Mouse (Mus musculus): ENCODE measurements at regions not wholly inside any gene's neighbourhood (a gene's known extent, or its start where the extent isn't known, plus 50 kb on each side); places are given as distances from the start of the nearest gene placed in this dataset.

DNA sequence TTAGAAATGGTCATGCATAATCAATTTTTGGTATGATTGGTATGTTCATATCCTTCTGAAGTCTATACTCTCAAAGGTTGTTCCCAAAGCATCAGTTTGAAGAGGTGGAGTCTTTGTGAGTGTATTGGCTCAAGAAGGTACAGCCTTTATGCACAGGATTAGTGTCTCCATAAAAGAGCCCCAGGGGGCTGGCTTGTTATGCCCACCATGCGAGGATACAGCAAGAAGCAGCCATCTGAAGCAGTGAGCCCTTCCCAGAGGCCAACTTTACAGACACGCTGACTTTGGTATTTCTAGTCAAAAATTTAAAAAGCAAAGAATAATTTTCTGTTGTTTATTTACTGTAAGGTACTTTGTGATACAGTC is 157.1 kb downstream of the Emp1 start:
- no peak overlapping the region for H3K27ac ChIP-seq (ENCODE audit: insufficient read depth, low read depth, low read length)
- H3K4me3 ChIP-seq (ENCODE audit: low read depth, low read length) = no peak overlapping the region
- no peaks in the 10 kb centered on the region for H3K36me3 ChIP-seq (ENCODE audit: control insufficient read depth, insufficient read depth, low read length)
- 88% methylated on average over 2 of the region's 2 CpGs for WGBS
- no peaks in the 10 kb centered on the region for H3K27me3 ChIP-seq (ENCODE audit: control insufficient read depth, insufficient read depth, low read length)
- no peak for TF ChIP-seq POLR2A (IDR thresholded peaks at IDR 0.05; ENCODE audit: low read depth, low read length)
- TF ChIP-seq CTCF (IDR thresholded peaks at IDR 0.05; ENCODE audit: extremely low read depth, insufficient read length, insufficient replicate concordance, low read depth, low read length) = no peak
- H3K4me1 ChIP-seq (ENCODE audit: control insufficient read depth, insufficient read depth, insufficient read length, low read length) = no peaks in the 10 kb centered on the region

- WGBS = 31% methylated on average over 2 of the region's 2 CpGs
- Histone ChIP-seq H3K4me3 (ENCODE audit: low read depth, low read length) (no peak overlapping the region), H3K4me1 (ENCODE audit: control insufficient read depth, insufficient read depth, insufficient read length, low read length) (no peaks in the 10 kb centered on the region), H3K27me3 (ENCODE audit: control insufficient read depth, insufficient read depth, low read length) (no peaks in the 10 kb centered on the region), H3K27ac (ENCODE audit: insufficient read depth, low read depth, low read length) (no peak overlapping the region), H3K36me3 (ENCODE audit: control insufficient read depth, insufficient read depth, low read length) (no peaks in the 10 kb centered on the region)
- TF ChIP-seq POLR2A (IDR thresholded peaks at IDR 0.05; ENCODE audit: low read depth, low read length) (no peak), CTCF (IDR thresholded peaks at IDR 0.05; ENCODE audit: extremely low read depth, insufficient read length, insufficient replicate concordance, low read depth, low read length) (no peak)
These were observed 158.5 kb downstream of the Emp1 start for GRCm38 (mm10) chr6:135520868-135521267.

GRCm38 (mm10) chr6:135524886-135525285 is 162.5 kb downstream of the Emp1 start:
- TF ChIP-seq POLR2A (IDR thresholded peaks at IDR 0.05; ENCODE audit: low read depth, low read length) (no peak), CTCF (IDR thresholded peaks at IDR 0.05; ENCODE audit: extremely low read depth, insufficient read length, insufficient replicate concordance, low read depth, low read length) (no peak)
- Histone ChIP-seq H3K4me3 (ENCODE audit: low read depth, low read length) (no peak overlapping the region), H3K36me3 (ENCODE audit: control insufficient read depth, insufficient read depth, low read length) (no peaks in the 10 kb centered on the region), H3K27ac (ENCODE audit: insufficient read depth, low read depth, low read length) (no peak overlapping the region), H3K27me3 (ENCODE audit: control insufficient read depth, insufficient read depth, low read length) (no peaks in the 10 kb centered on the region), H3K4me1 (ENCODE audit: control insufficient read depth, insufficient read depth, insufficient read length, low read length) (no peaks in the 10 kb centered on the region)
- 52% methylated on average over 5 of the region's 5 CpGs for WGBS

DNA sequence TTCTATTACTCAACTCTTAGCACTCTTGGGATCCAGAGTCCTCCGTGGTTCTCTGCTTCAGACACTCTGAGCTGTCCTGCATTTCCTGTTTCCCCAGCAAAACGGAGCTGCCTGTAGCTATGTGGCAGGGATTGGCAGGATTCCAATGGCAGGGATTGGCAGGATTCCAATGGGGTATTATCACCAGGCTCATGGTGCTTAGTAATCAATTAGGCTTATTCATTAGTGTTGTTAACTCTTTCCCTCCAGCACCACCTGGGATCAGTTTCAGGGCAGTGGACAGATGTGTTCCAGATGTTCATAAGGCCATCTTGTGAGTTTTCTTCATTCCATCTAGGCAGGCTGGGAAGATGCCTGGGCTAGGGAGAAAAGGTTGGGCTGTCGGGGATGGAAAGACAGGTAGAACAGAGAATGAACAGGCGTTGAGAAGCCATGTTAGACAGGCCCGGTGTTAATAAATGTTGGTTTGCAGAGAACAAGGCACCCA is 163.5 kb downstream of the Emp1 start:
- Histone ChIP-seq H3K36me3 (ENCODE audit: control insufficient read depth, insufficient read depth, low read length) (no peaks in the 10 kb centered on the region), H3K4me3 (ENCODE audit: low read depth, low read length) (no peak overlapping the region), H3K27ac (ENCODE audit: insufficient read depth, low read depth, low read length) (no peak overlapping the region), H3K4me1 (ENCODE audit: control insufficient read depth, insufficient read depth, insufficient read length, low read length) (no peaks in the 10 kb centered on the region), H3K27me3 (ENCODE audit: control insufficient read depth, insufficient read depth, low read length) (no peaks in the 10 kb centered on the region)
- 28% methylated on average over 5 of the region's 5 CpGs for WGBS
- TF ChIP-seq CTCF (IDR thresholded peaks at IDR 0.05; ENCODE audit: extremely low read depth, insufficient read length, insufficient replicate concordance, low read depth, low read length) = no peak
- TF ChIP-seq POLR2A (IDR thresholded peaks at IDR 0.05; ENCODE audit: low read depth, low read length) = no peak

- Histone ChIP-seq H3K36me3 (ENCODE audit: control insufficient read depth, insufficient read depth, low read length) (no peaks in the 10 kb centered on the region), H3K27me3 (ENCODE audit: control insufficient read depth, insufficient read depth, low read length) (no peaks in the 10 kb centered on the region), H3K27ac (ENCODE audit: insufficient read depth, low read depth, low read length) (no peak overlapping the region), H3K4me3 (ENCODE audit: low read depth, low read length) (no peak overlapping the region), H3K4me1 (ENCODE audit: control insufficient read depth, insufficient read depth, insufficient read length, low read length) (no peaks in the 10 kb centered on the region)
- no peak for TF ChIP-seq CTCF (IDR thresholded peaks at IDR 0.05; ENCODE audit: extremely low read depth, insufficient read length, insufficient replicate concordance, low read depth, low read length)
- TF ChIP-seq POLR2A (IDR thresholded peaks at IDR 0.05; ENCODE audit: low read depth, low read length) = no peak
- WGBS = 83% methylated on average over 24 of the region's 24 CpGs
These were observed 164.3 kb downstream of the Emp1 start for GRCm38 (mm10) chr6:135526460-135527160.

GRCm38 (mm10) chr6:135527879-135528278 is 165.5 kb downstream of the Emp1 start:
- no peak overlapping the region for H3K27ac ChIP-seq (ENCODE audit: insufficient read depth, low read depth, low read length)
- 86% methylated on average over 4 of the region's 4 CpGs for WGBS
- H3K36me3 ChIP-seq (ENCODE audit: control insufficient read depth, insufficient read depth, low read length) = no peaks in the 10 kb centered on the region
- H3K27me3 ChIP-seq (ENCODE audit: control insufficient read depth, insufficient read depth, low read length) = no peaks in the 10 kb centered on the region
- no peaks in the 10 kb centered on the region for H3K4me1 ChIP-seq (ENCODE audit: control insufficient read depth, insufficient read depth, insufficient read length, low read length)
- TF ChIP-seq CTCF (IDR thresholded peaks at IDR 0.05; ENCODE audit: extremely low read depth, insufficient read length, insufficient replicate concordance, low read depth, low read length) (no peak), POLR2A (IDR thresholded peaks at IDR 0.05; ENCODE audit: low read depth, low read length) (no peak)
- H3K4me3 ChIP-seq (ENCODE audit: low read depth, low read length) = no peak overlapping the region

- Histone ChIP-seq H3K36me3 (ENCODE audit: control insufficient read depth, insufficient read depth, low read length) (no peaks in the 10 kb centered on the region), H3K4me1 (ENCODE audit: control insufficient read depth, insufficient read depth, insufficient read length, low read length) (peaks cover 4% of the 10 kb centered on the region; the same call in 1 of the 2 replicates), H3K27ac (ENCODE audit: insufficient read depth, low read depth, low read length) (no peak overlapping the region), H3K27me3 (ENCODE audit: control insufficient read depth, insufficient read depth, low read length) (no peaks in the 10 kb centered on the region), H3K4me3 (ENCODE audit: low read depth, low read length) (no peak overlapping the region)
- 15% methylated on average over 9 of the region's 9 CpGs for WGBS
- no peak for TF ChIP-seq CTCF (IDR thresholded peaks at IDR 0.05; ENCODE audit: extremely low read depth, insufficient read length, insufficient replicate concordance, low read depth, low read length)
- TF ChIP-seq POLR2A (IDR thresholded peaks at IDR 0.05; ENCODE audit: low read depth, low read length) = no peak
These were observed 177.7 kb downstream of the Emp1 start for GRCm38 (mm10) chr6:135539791-135540646.

Measured in small intestine, adult 2 months (tissue).